Comparison of ENCODE assay signal across 8 mouse cellular contexts in genomic region chr5:23416286-23416643, GRCm38 (mm10). TPM values are rescaled to one million over a fixed set of nuclear protein-coding genes. Genes with fewer than 3 reads are reported as not detected.
A peak's percentile ranks its signal among the peaks of the same experiment; 100 is the strongest.
DNase-seq lines count a peak whose midpoint lies in the region; ATAC-seq and TF ChIP-seq lines count a peak whose summit lies in the region.

No protein-coding gene starts in this region.

- no peak for TF ChIP-seq CTCF in olfactory bulb, adult 2 months (IDR thresholded peaks at IDR 0.05; ENCODE audit: insufficient read depth, low read depth, low read length)

- no peak for ATAC-seq in lung, embryonic 15.5 days (ENCODE audit: borderline replicate concordance, extremely low read depth, low FRiP score, low TSS enrichment)

- WGBS in lung, embryonic 15.5 days = 48% methylated on average over 6 of the region's 6 CpGs
- WGBS in olfactory bulb, adult 2 months = 20% methylated on average over 6 of the region's 6 CpGs

- H3K4me2 ChIP-seq in lung, embryonic 15.5 days = no peak overlapping the region

- H3K9ac ChIP-seq in lung, embryonic 15.5 days = no peak overlapping the region

- no peaks in the 10 kb centered on the region for H3K36me3 ChIP-seq in lung, embryonic 15.5 days

- no peak for TF ChIP-seq POLR2A in olfactory bulb, adult 2 months (IDR thresholded peaks at IDR 0.05; ENCODE audit: insufficient read depth, low read depth, low read length)

- no peak overlapping the region for H3K4me3 ChIP-seq in lung, embryonic 15.5 days
- H3K4me3 ChIP-seq in olfactory bulb, adult 2 months (ENCODE audit: insufficient read depth, low read depth, low read length) = no peak overlapping the region

- peak; percentile 39 for DNase-seq in cerebellum, adult 11-12 months
- no peak for DNase-seq in cerebellum, adult 8-10 months
- DNase-seq in lung, postnatal 10 days = no peak
- peak; percentile 38 for DNase-seq in liver
- no peak for DNase-seq in adrenal gland, postnatal 4 days (ENCODE audit: low spot score in 2 of 2)
- no peak for DNase-seq in embryo, embryonic 10.5 days (ENCODE audit: low spot score)

- H3K4me1 ChIP-seq in lung, embryonic 15.5 days = peaks cover 57% of the 10 kb centered on the region
- H3K4me1 ChIP-seq in olfactory bulb, adult 2 months (ENCODE audit: control insufficient read depth, insufficient read depth, low read length) = peaks cover 19% of the 10 kb centered on the region

- no peaks in the 10 kb centered on the region for H3K27me3 ChIP-seq in lung, embryonic 15.5 days

- 0 out of 2 replicates have a peak overlapping the region, but pooled peaks have one; percentile 20 for H3K27ac ChIP-seq in lung, embryonic 15.5 days
- peak overlapping the region; percentile 19; the same call in 1 of the 2 replicates for H3K27ac ChIP-seq in olfactory bulb, adult 2 months (ENCODE audit: insufficient read depth, low read depth, low read length)

- no peaks in the 10 kb centered on the region for H3K9me3 ChIP-seq in lung, embryonic 15.5 days

RNA-seq across cellular contexts. Expression of gene Kmt2e, which starts 18.0 kb away (rescaled TPM):
- 94.8 and 99.4 TPM in 2 replicates for polyA plus RNA-seq in lung, embryonic 15.5 days (2015; fragmentation: Nextera tagmentation; extraction: Ambion mirVana)
- 94.8 and 315 TPM in 2 replicates for polyA plus RNA-seq in olfactory bulb, adult 2 months (2012; ENCODE audit: insufficient read depth, insufficient read length, low replicate concordance, missing spikeins)
- total RNA-seq in adrenal gland, postnatal 4 days (2021) = 10 to 100 TPM; 90.0 to 93.1 TPM

Comparison
In these comparisons a context has a peak if more than half of its experiments do, and no peak if none do; other contexts are left out.
1. DNase-seq: peak in cerebellum, adult 11-12 months (single experiment) and liver (single experiment); none in cerebellum, adult 8-10 months (single experiment), lung, postnatal 10 days (single experiment), adrenal gland, postnatal 4 days (0 of 2) and embryo, embryonic 10.5 days (single experiment).